Mouse (Mus musculus) ES-E14 (cell line): ENCODE results near the gene Spata21. TPM values are rescaled to one million over a fixed set of nuclear protein-coding genes. Genes with fewer than 3 reads are reported as not detected.
"Not testable (repeated sequence)": the region's sequence is repeated elsewhere in the genome, so short reads cannot be mapped to it uniquely, and the experiment has no call there.

Source experiments
- DNase-seq: peaks from one replicate; pipeline ENCODE4 v3.0.0-alpha.2; 2013; ENCODE audit warnings: low read depth, low spot score
- H3K27ac ChIP-seq: 2 replicates; pipeline ENCODE4 v1.5.1; 2012; ENCODE audit warnings: low read depth, mild to moderate bottlenecking, low read length, moderate library complexity, mixed read lengths; ENCODE audit not compliant: poor library complexity, insufficient read depth, severe bottlenecking
- H3K36me3 ChIP-seq: 2 replicates; pipeline ENCODE4 v1.6.1; 2012; ENCODE audit warnings: mild to moderate bottlenecking, low read length, moderate library complexity, mixed read lengths; ENCODE audit not compliant: control insufficient read depth, poor library complexity, insufficient read depth, severe bottlenecking
- H3K4me1 ChIP-seq, 2 experiments: fragments of 150-350 bp in 1 of 2; sonication (generic) in 1 of 2; 2 replicates each; pipeline ENCODE4 v1.6.1; 2012; ENCODE audit warnings: low read length in 2 of 2, mild to moderate bottlenecking in 1 of 2, mixed read lengths in 1 of 2; ENCODE audit not compliant: control insufficient read depth in 2 of 2, insufficient read depth in 2 of 2, poor library complexity in 1 of 2
- H3K4me3 ChIP-seq, 2 experiments: fragments of 150-350 bp in 1 of 2; sonication (generic) in 1 of 2; 2 replicates each; pipeline ENCODE4 v1.5.1; 2012; ENCODE audit warnings: low read length in 2 of 2, low read depth in 1 of 2, mild to moderate bottlenecking in 1 of 2, mixed read lengths in 1 of 2; ENCODE audit not compliant: insufficient read depth in 1 of 2, poor library complexity in 1 of 2, severe bottlenecking in 1 of 2
- H3K9ac ChIP-seq: 2 replicates; pipeline ENCODE4 v1.6.1; 2012; ENCODE audit warnings: low read depth, mild to moderate bottlenecking, low read length, mixed read lengths; ENCODE audit not compliant: poor library complexity, insufficient read depth, severe bottlenecking
- H3K9me3 ChIP-seq: fragments of 150-350 bp; sonication (generic); 2 replicates; pipeline ENCODE4 v1.6.1; 2012; ENCODE audit warnings: low read depth, mild to moderate bottlenecking, low read length; ENCODE audit not compliant: control insufficient read depth, insufficient read depth
- CHD2 ChIP-seq: IDR thresholded peaks from 2 replicates; pipeline ENCODE4 v1.6.1; 2014; ENCODE audit warnings: mild to moderate bottlenecking, low read depth, low read length, inconsistent platforms
- HCFC1 ChIP-seq: IDR thresholded peaks from 2 replicates; pipeline ENCODE4 v1.6.1; 2012; ENCODE audit warnings: low read length, inconsistent platforms, borderline replicate concordance; ENCODE audit not compliant: insufficient read depth
- MAFK ChIP-seq: IDR thresholded peaks from 2 replicates; pipeline ENCODE4 v1.6.1; 2014; ENCODE audit warnings: mild to moderate bottlenecking, low read depth, low read length, inconsistent platforms; ENCODE audit not compliant: insufficient read depth
- ZC3H11A ChIP-seq: IDR thresholded peaks from 2 replicates; pipeline ENCODE4 v1.6.1; 2012; ENCODE audit warnings: low read depth, mild to moderate bottlenecking, inconsistent platforms, low read length, borderline replicate concordance
- ZNF384 ChIP-seq: IDR thresholded peaks from 2 replicates; pipeline ENCODE4 v1.6.1; 2012; ENCODE audit warnings: low read depth, low read length, inconsistent platforms
- in situ Hi-C, 2 experiments: fragments of 600-800 bp; cut with MboI; formaldehyde crosslinking; loops; one replicate each; pipeline ENCODE4 v1.15.1; 2025; ENCODE audit warnings: low sequenced_read_pairs in 2 of 2, inconsistent platforms in 1 of 2; ENCODE audit not compliant: unreplicated experiment in 2 of 2
- total RNA-seq: library from RNA; depleted of rRNA; stranded (reverse); fragments of 300-350 nt; gene quantifications from 2 replicates; pipeline ENCODE4 v1.2.3, GENCODE M21; 2012

The Spata21 gene
- total RNA-seq, 1 experiment, result 0.27 TPM

GRCm38 (mm10) chr4:141134031-141134441 is 45.9 kb downstream of the Spata21 start:
- no peaks in the 10 kb centered on the region for H3K9me3 ChIP-seq
- H3K27ac ChIP-seq, result no peak overlapping the region
- no peak for DNase-seq

GRCm38 (mm10) chr4:141134751-141135530 is 46.8 kb downstream of the Spata21 start:
- Histone ChIP-seq H3K9ac (no peak overlapping the region), H3K4me1 (peaks cover 8 to 36% of the 10 kb centered on the region in 2 experiments), H3K27ac (no peak overlapping the region), H3K36me3 (peaks cover 8% of the 10 kb centered on the region; the same call in 1 of the 2 replicates), H3K4me3 (0 out of 4 replicates have a peak overlapping the region, but pooled peaks of 1 of the 2 experiments have one; percentile 14), H3K9me3 (no peaks in the 10 kb centered on the region)
- in situ Hi-C loops, result no loop called here
- DNase-seq, result no peak
- TF ChIP-seq ZNF384 (no peak), CHD2 (no peak), ZC3H11A (no peak), MAFK (no peak), HCFC1 (no peak)

More at GRCm38 (mm10) chr4:141134031-141134441, 45.9 kb downstream of the Spata21 start:
- Histone ChIP-seq H3K36me3 (peaks cover 8% of the 10 kb centered on the region; the same call in 1 of the 2 replicates), H3K4me1 (peaks cover 8 to 41% of the 10 kb centered on the region in 2 experiments), H3K9ac (no peak overlapping the region), H3K4me3 (no peak overlapping the region)
- TF ChIP-seq MAFK (no peak), ZNF384 (no peak), ZC3H11A (no peak), CHD2 (no peak), HCFC1 (no peak)
- in situ Hi-C loops, result no loop called here

GRCm38 (mm10) chr4:141136126-141136525 is 48.0 kb downstream of the Spata21 start:
- peaks cover 8 to 31% of the 10 kb centered on the region in 2 experiments for H3K4me1 ChIP-seq
- H3K36me3 ChIP-seq, result peaks cover 6% of the 10 kb centered on the region; the same call in 1 of the 2 replicates
- H3K27ac ChIP-seq, result no peak overlapping the region
- H3K9ac ChIP-seq, result no peak overlapping the region
- TF ChIP-seq HCFC1 (no peak), ZC3H11A (no peak), MAFK (no peak), ZNF384 (no peak), CHD2 (no peak)
- in situ Hi-C loops, result no loop called here
- no peak overlapping the region for H3K4me3 ChIP-seq
- no peaks in the 10 kb centered on the region for H3K9me3 ChIP-seq
- DNase-seq, result no peak

GRCm38 (mm10) chr4:141137740-141138139 is 49.6 kb downstream of the Spata21 start:
- Histone ChIP-seq H3K9ac (peak overlapping the region; percentile 46; the same call in 1 of the 2 replicates), H3K4me1 (peaks cover 12 to 23% of the 10 kb centered on the region in 2 experiments), H3K4me3 (peak overlapping the region in 1 of 2 experiments; percentile 74; a peak in 1 of 4 replicates)
- H3K36me3 ChIP-seq, H3K27ac ChIP-seq, in situ Hi-C loops, DNase-seq, H3K9me3 ChIP-seq: not testable (repeated sequence)
- peak; percentile 61 for TF ChIP-seq ZNF384
